36 mouse cellular contexts compared by ENCODE assay signal in the genomic region with DNA sequence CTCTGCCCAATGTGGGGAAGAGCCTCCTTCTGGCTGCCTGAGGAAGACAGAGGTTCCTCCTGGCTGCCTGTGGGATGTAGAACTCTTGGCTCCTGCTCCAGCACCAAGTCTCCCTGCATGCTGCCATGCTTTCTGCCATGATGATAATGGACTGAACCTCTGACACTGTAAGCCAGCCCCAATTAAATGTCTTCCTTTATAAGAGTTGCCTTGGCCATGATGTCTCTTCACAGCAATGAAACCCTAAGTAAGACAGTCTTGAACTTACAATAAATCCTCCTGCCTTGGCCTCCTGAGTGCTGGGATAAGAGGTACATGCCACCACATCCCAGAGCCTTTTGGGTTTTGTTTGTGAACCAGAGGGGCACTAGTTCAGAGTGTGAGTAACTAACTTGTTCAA. TPM values are rescaled to one million over a fixed set of nuclear protein-coding genes. Genes with fewer than 3 reads are reported as not detected.
"Had no signal": no experiment of that assay in that cellular context is flagged by ENCODE, and none has a peak within 500 bp of the region (broad histone marks: within the 10 kb centered on the region; RNA-seq: fewer than 3 reads in every experiment).

No protein-coding gene starts in this region.

- H3K4me3 ChIP-seq: left cerebral cortex, adult 2 months; limb, embryonic 10.5 days; limb, embryonic 12.5 days; limb, embryonic 13.5 days; limb, embryonic 15.5 days; liver, embryonic 12.5 days; liver, embryonic 13.5 days; liver, embryonic 15.5 days; lung, embryonic 15.5 days; megakaryocyte, embryonic 14.5 days; midbrain, embryonic 12.5 days; midbrain, embryonic 13.5 days; midbrain, embryonic 15.5 days; myocyte; neural tube, embryonic 12.5 days had no signal

- H3K27ac ChIP-seq: left cerebral cortex, adult 2 months; limb, embryonic 10.5 days; limb, embryonic 12.5 days; limb, embryonic 13.5 days; limb, embryonic 15.5 days; liver, embryonic 12.5 days; liver, embryonic 13.5 days; liver, embryonic 14.5 days; liver, embryonic 15.5 days; lung, embryonic 15.5 days; macrophage; midbrain, embryonic 12.5 days; midbrain, embryonic 13.5 days; midbrain, embryonic 15.5 days; neural tube, embryonic 12.5 days had no signal

- H3K36me3 ChIP-seq: limb, embryonic 10.5 days; limb, embryonic 12.5 days; limb, embryonic 13.5 days; limb, embryonic 15.5 days; liver, embryonic 12.5 days; liver, embryonic 13.5 days; liver, embryonic 15.5 days; lung, embryonic 15.5 days; midbrain, embryonic 12.5 days; midbrain, embryonic 13.5 days; midbrain, embryonic 15.5 days; neural tube, embryonic 12.5 days had no signal

- DNase-seq: left cerebral cortex, postnatal 4 days; liver; liver, embryonic 13.5 days; lung, adult 18-20 months; lung, adult 2 months; lung, embryonic 14.5 days; lung, postnatal 10 days; lung, postnatal 14 days; lung, postnatal 36 days; lung, postnatal 4 days; midbrain, embryonic 14.5 days had no signal

- ATAC-seq: liver, embryonic 12.5 days; lung, postnatal 0 days; midbrain, embryonic 13.5 days; midbrain, embryonic 15.5 days; midbrain, embryonic 16.5 days had no signal

- H3K4me1 ChIP-seq: limb, embryonic 12.5 days; neural tube, embryonic 12.5 days had no signal

- H3K9me3 ChIP-seq: limb, embryonic 10.5 days; limb, embryonic 12.5 days; limb, embryonic 13.5 days; limb, embryonic 15.5 days; liver, embryonic 12.5 days; liver, embryonic 13.5 days; liver, embryonic 15.5 days; lung, embryonic 15.5 days; megakaryocyte, embryonic 14.5 days; midbrain, embryonic 12.5 days; midbrain, embryonic 13.5 days; midbrain, embryonic 15.5 days; neural tube, embryonic 12.5 days had no signal

- H3K4me2 ChIP-seq: limb, embryonic 12.5 days; limb, embryonic 13.5 days; limb, embryonic 15.5 days; liver, embryonic 12.5 days; liver, embryonic 13.5 days; liver, embryonic 15.5 days; lung, embryonic 14.5 days; lung, embryonic 15.5 days; midbrain, embryonic 12.5 days; midbrain, embryonic 13.5 days; midbrain, embryonic 15.5 days; neural tube, embryonic 12.5 days had no signal

- H3K9ac ChIP-seq: limb, embryonic 12.5 days; limb, embryonic 13.5 days; limb, embryonic 15.5 days; liver, embryonic 12.5 days; liver, embryonic 13.5 days; liver, embryonic 14.5 days; liver, embryonic 15.5 days; lung, embryonic 14.5 days; lung, embryonic 15.5 days; midbrain, embryonic 12.5 days; midbrain, embryonic 13.5 days; midbrain, embryonic 15.5 days; neural tube, embryonic 12.5 days had no signal

RNA-seq across cellular contexts. Expression of gene Nkx2-2, which starts 20.3 kb away (rescaled TPM):
- total RNA-seq: liver, adult 2 months; megakaryocyte progenitor cell, adult 5-6 weeks; megakaryocyte, adult 5-6 weeks; megakaryocyte-erythroid progenitor cell, adult 5-6 weeks; monocyte, adult 5-6 weeks had no signal
- polyA plus RNA-seq: limb, embryonic 10.5 days; limb, embryonic 12.5 days; limb, embryonic 13.5 days; limb, embryonic 15.5 days; liver, adult 2 months; liver, embryonic 12.5 days; liver, embryonic 13.5 days; liver, embryonic 15.5 days; liver, embryonic 16.5 days; lung, adult 2 months; lung, embryonic 14.5 days; lung, embryonic 15.5 days; lung, embryonic 16.5 days; lung, postnatal 0 days; macrophage; myocyte had no signal
